In the genomic region with DNA sequence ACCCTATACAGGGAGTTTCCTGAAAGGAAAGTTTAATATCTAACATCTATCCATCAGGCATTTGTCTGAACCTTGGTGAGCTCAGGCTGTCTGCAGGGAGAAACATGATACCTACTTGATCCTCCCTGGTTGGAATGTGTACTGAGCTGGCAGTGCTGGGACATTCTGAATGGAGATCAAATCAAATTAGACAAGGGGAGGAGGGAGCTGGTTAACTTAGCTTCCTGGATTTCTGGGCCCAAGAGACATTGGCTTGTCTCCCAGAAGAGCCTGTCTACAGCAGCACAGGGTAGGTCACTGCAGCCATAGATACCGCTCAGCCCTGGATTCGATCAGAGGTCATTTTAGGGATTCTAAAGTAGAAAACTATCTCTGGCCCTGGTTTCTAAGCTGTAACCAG, we compare ENCODE assay signal across 26 mouse cellular contexts. TPM values are rescaled to one million over a fixed set of nuclear protein-coding genes. Genes with fewer than 3 reads are reported as not detected.
DNase-seq lines count a peak whose midpoint lies in the region; ATAC-seq lines count a peak whose summit lies in the region.
"Had no signal": no experiment of that assay in that cellular context is flagged by ENCODE, and none has a peak within 500 bp of the region (broad histone marks: within the 10 kb centered on the region; RNA-seq: fewer than 3 reads in every experiment).

No protein-coding gene starts in this region.

- 61% methylated on average over 2 of the region's 2 CpGs for WGBS in embryonic facial prominence, embryonic 13.5 days

- peaks cover 47% of the 10 kb centered on the region for H3K36me3 ChIP-seq in embryonic facial prominence, embryonic 13.5 days
- H3K36me3 ChIP-seq: midbrain, embryonic 15.5 days had no signal

- peak overlapping the region; percentile 28; the same call in 1 of the 2 replicates for H3K27ac ChIP-seq in embryonic facial prominence, embryonic 13.5 days
- H3K27ac ChIP-seq: forebrain, embryonic 15.5 days; heart, embryonic 15.5 days; hindbrain, embryonic 15.5 days; layer of hippocampus, adult 2 months; liver, embryonic 14.5 days; midbrain, embryonic 15.5 days had no signal

- H3K27me3 ChIP-seq in embryonic facial prominence, embryonic 13.5 days = peaks cover 30% of the 10 kb centered on the region

- H3K4me1 ChIP-seq in embryonic facial prominence, embryonic 13.5 days = peaks cover 34% of the 10 kb centered on the region

- ATAC-seq in embryonic facial prominence, embryonic 13.5 days (ENCODE audit: insufficient number of reproducible peaks, insufficient read depth, low FRiP score, low TSS enrichment, low read depth) = peak; percentile 54; the same call in 1 of the 2 replicates
- ATAC-seq in CD4-positive, CD25-positive, alpha-beta regulatory T cell, adult 4 months = no peak
- ATAC-seq: forebrain, embryonic 15.5 days; intestine, embryonic 16.5 days; midbrain, embryonic 15.5 days had no signal

- H3K9ac ChIP-seq in embryonic facial prominence, embryonic 13.5 days = no peak overlapping the region
- H3K9ac ChIP-seq: forebrain, embryonic 15.5 days; heart, embryonic 15.5 days; hindbrain, embryonic 15.5 days; liver, embryonic 14.5 days; midbrain, embryonic 15.5 days had no signal

- peak; percentile 14 for DNase-seq in gastrocnemius, adult 18-20 months (ENCODE audit: low spot score)
- DNase-seq in gastrocnemius, postnatal 36 days = no peak
- peak; percentile 18 to 33 for DNase-seq in heart, postnatal 10 days
- DNase-seq in heart, postnatal 25 days (ENCODE audit: low spot score) = no peak
- DNase-seq in 3T3-L1 (ENCODE audit: low read depth, low spot score) = peak; percentile 90
- no peak for DNase-seq in thymus, postnatal 14 days
- DNase-seq: cerebellum, adult 9-10 months; left cerebral cortex, postnatal 4 days; lung, postnatal 14 days; retina, postnatal 1 day; right cerebral cortex, postnatal 4 days; thymus, postnatal 4 days had no signal

- intact Hi-C loops in gastrocnemius, postnatal 36 days (cut with DNase I) = no loop called here
- intact Hi-C loops in heart, postnatal 10 days (cut with DNase I) = no loop called here
- intact Hi-C loops in heart, postnatal 25 days (cut with DNase I) = no loop called here

- no peaks in the 10 kb centered on the region for H3K9me3 ChIP-seq in embryonic facial prominence, embryonic 13.5 days
- H3K9me3 ChIP-seq: forebrain, embryonic 15.5 days; heart, embryonic 15.5 days; hindbrain, embryonic 15.5 days; megakaryocyte, embryonic 14.5 days; midbrain, embryonic 15.5 days had no signal

- no peak overlapping the region for H3K4me2 ChIP-seq in embryonic facial prominence, embryonic 13.5 days
- H3K4me2 ChIP-seq: forebrain, embryonic 15.5 days; heart, embryonic 15.5 days; hindbrain, embryonic 15.5 days; midbrain, embryonic 15.5 days had no signal

- H3K4me3 ChIP-seq in embryonic facial prominence, embryonic 13.5 days = no peak overlapping the region
- H3K4me3 ChIP-seq: erythroblast, embryonic 14.5 days; forebrain, embryonic 15.5 days; heart, embryonic 15.5 days; hindbrain, embryonic 15.5 days; layer of hippocampus, adult 2 months; megakaryocyte, embryonic 14.5 days; midbrain, embryonic 15.5 days had no signal

RNA-seq across cellular contexts. Expression of a gene that starts 4.2 kb away (rescaled TPM):
- total RNA-seq in gastrocnemius, adult 18-20 months (2021) = not detected
- total RNA-seq in gastrocnemius, postnatal 36 days (2021) = not detected
- not detected for total RNA-seq in heart, postnatal 10 days (2021)
- total RNA-seq in heart, postnatal 25 days (2021) = not detected
- 2.6 and 3.1 TPM in 2 replicates for polyA plus RNA-seq in embryonic facial prominence, embryonic 13.5 days (2015; fragmentation: Nextera tagmentation; extraction: Ambion mirVana)
- polyA plus RNA-seq in CD4-positive, CD25-positive, alpha-beta regulatory T cell, adult 4 months (2017; shearing (Covaris generic)) = not detected
- total RNA-seq: layer of hippocampus, adult 2 months; neutrophil, adult 5-6 weeks had no signal
- polyA plus RNA-seq: erythroblast, embryonic 14.5 days had no signal

RNA-seq across cellular contexts. Expression of a gene that starts 5.7 kb away (rescaled TPM):
- not detected for total RNA-seq in gastrocnemius, adult 18-20 months (2021)
- total RNA-seq in gastrocnemius, postnatal 36 days (2021) = not detected
- total RNA-seq in heart, postnatal 10 days (2021) = not detected
- not detected for total RNA-seq in heart, postnatal 25 days (2021)
- not detected in 2 replicates for polyA plus RNA-seq in embryonic facial prominence, embryonic 13.5 days (2015; fragmentation: Nextera tagmentation; extraction: Ambion mirVana)
- polyA plus RNA-seq in CD4-positive, CD25-positive, alpha-beta regulatory T cell, adult 4 months (2017; shearing (Covaris generic)) = not detected
- total RNA-seq: adrenal gland, postnatal 4 days; layer of hippocampus, adult 2 months; left cerebral cortex, adult 18-20 months; left cerebral cortex, postnatal 4 days; neutrophil, adult 5-6 weeks had no signal
- polyA plus RNA-seq: erythroblast, embryonic 14.5 days; forebrain, embryonic 15.5 days; heart, embryonic 15.5 days; hindbrain, embryonic 15.5 days; intestine, embryonic 16.5 days; liver, embryonic 14.5 days; midbrain, embryonic 15.5 days had no signal

RNA-seq across cellular contexts. Expression of a gene that starts 52.7 kb away (rescaled TPM):
- 1 to 10 TPM; 1.4 to 1.6 TPM for total RNA-seq in gastrocnemius, adult 18-20 months (2021)
- 1 to 10 TPM in 1 of 2 experiments, under 1 TPM in 1; 0.84 to 2.7 TPM for total RNA-seq in gastrocnemius, postnatal 36 days (2021)
- 1 to 10 TPM; 7.4 to 9.1 TPM for total RNA-seq in heart, postnatal 10 days (2021)
- total RNA-seq in heart, postnatal 25 days (2021) = 1 to 10 TPM; 1.8 to 2.3 TPM
- polyA plus RNA-seq in embryonic facial prominence, embryonic 13.5 days (2015; fragmentation: Nextera tagmentation; extraction: Ambion mirVana) = 32.6 and 35.5 TPM in 2 replicates
- 1 to 10 TPM; 4.8 to 6.5 TPM for polyA plus RNA-seq in CD4-positive, CD25-positive, alpha-beta regulatory T cell, adult 4 months (2017; shearing (Covaris generic))

RNA-seq across cellular contexts. Expression of a gene that starts 52.8 kb away (rescaled TPM):
- total RNA-seq in gastrocnemius, adult 18-20 months (2021) = 10 to 100 TPM; 50.2 to 53.2 TPM
- 10 to 100 TPM; 31.8 to 48.6 TPM for total RNA-seq in gastrocnemius, postnatal 36 days (2021)
- total RNA-seq in heart, postnatal 10 days (2021) = 10 to 100 TPM; 25.6 to 28.5 TPM
- total RNA-seq in heart, postnatal 25 days (2021) = 10 to 100 TPM; 95.2 to 96.5 TPM
- polyA plus RNA-seq in embryonic facial prominence, embryonic 13.5 days (2015; fragmentation: Nextera tagmentation; extraction: Ambion mirVana) = 8.1 and 11.0 TPM in 2 replicates
- 1 to 10 TPM; 1.1 to 2.7 TPM for polyA plus RNA-seq in CD4-positive, CD25-positive, alpha-beta regulatory T cell, adult 4 months (2017; shearing (Covaris generic))

Comparison
In these comparisons a context has a peak if more than half of its experiments do, and no peak if none do; other contexts are left out.
1. DNase-seq: peak in gastrocnemius, adult 18-20 months (single experiment), heart, postnatal 10 days (2 of 2) and 3T3-L1 (single experiment); none in gastrocnemius, postnatal 36 days (0 of 2), heart, postnatal 25 days (single experiment) and thymus, postnatal 14 days (single experiment).